Mouse (Mus musculus): ENCODE data around the gene Smyd3. TPM values are rescaled to one million over a fixed set of nuclear protein-coding genes. Genes with fewer than 3 reads are reported as not detected.

Gene Smyd3
- polyA plus RNA-seq, 1 experiment from 2014 or later, result 9.5 TPM

- Histone ChIP-seq H3K27me3 (replicated peaks) (no peaks in the 10 kb centered on the region), H3K4me3 (no peak overlapping the region), H3K9ac (no peak overlapping the region), H3K27ac (no peak overlapping the region), H3K4me1 (peaks cover 25% of the 10 kb centered on the region), H3K36me3 (no peaks in the 10 kb centered on the region), H3K4me2 (no peak overlapping the region), H3K9me3 (replicated peaks) (no peaks in the 10 kb centered on the region)
- ATAC-seq, result no peak
- 74% methylated on average over 6 of the region's 6 CpGs for WGBS (ENCODE audit: insufficient replicate concordance)
Measured at GRCm38 (mm10) chr1:179106702-179107145, 411.1 kb downstream of the Smyd3 start.

GRCm38 (mm10) chr1:179106103-179106701 is 411.6 kb downstream of the Smyd3 start:
- ATAC-seq, result no peak
- H3K36me3 ChIP-seq, result no peaks in the 10 kb centered on the region
- no peak overlapping the region for H3K4me3 ChIP-seq
- no peak overlapping the region for H3K27ac ChIP-seq
- H3K27me3 ChIP-seq (replicated peaks), result no peaks in the 10 kb centered on the region
- no peaks in the 10 kb centered on the region for H3K9me3 ChIP-seq (replicated peaks)
- H3K9ac ChIP-seq, result no peak overlapping the region
- WGBS (ENCODE audit: insufficient replicate concordance), result 87% methylated on average over 18 of the region's 18 CpGs
- H3K4me2 ChIP-seq, result no peak overlapping the region
- H3K4me1 ChIP-seq, result peaks cover 25% of the 10 kb centered on the region

- no peak overlapping the region for H3K9ac ChIP-seq
- no peak for ATAC-seq
- no peaks in the 10 kb centered on the region for H3K27me3 ChIP-seq (replicated peaks)
- H3K4me3 ChIP-seq, result no peak overlapping the region
- peaks cover 22% of the 10 kb centered on the region for H3K4me1 ChIP-seq
- 81% methylated on average over 8 of the region's 8 CpGs for WGBS (ENCODE audit: insufficient replicate concordance)
- no peak overlapping the region for H3K4me2 ChIP-seq
- H3K9me3 ChIP-seq (replicated peaks), result no peaks in the 10 kb centered on the region
- H3K36me3 ChIP-seq, result no peaks in the 10 kb centered on the region
- no peak overlapping the region for H3K27ac ChIP-seq
Measured at GRCm38 (mm10) chr1:179104447-179104846, 413.4 kb downstream of the Smyd3 start.

- Histone ChIP-seq H3K36me3 (no peaks in the 10 kb centered on the region), H3K9ac (no peak overlapping the region), H3K27ac (no peak overlapping the region), H3K27me3 (replicated peaks) (no peaks in the 10 kb centered on the region), H3K9me3 (replicated peaks) (no peaks in the 10 kb centered on the region), H3K4me3 (no peak overlapping the region), H3K4me2 (no peak overlapping the region), H3K4me1 (no peaks in the 10 kb centered on the region)
- WGBS (ENCODE audit: insufficient replicate concordance), result 69% methylated on average over 8 of the region's 8 CpGs
- no peak for ATAC-seq
Measured at GRCm38 (mm10) chr1:179096993-179097392, 420.8 kb downstream of the Smyd3 start.

- 59% methylated on average over 5 of the region's 5 CpGs for WGBS (ENCODE audit: insufficient replicate concordance)
- H3K27me3 ChIP-seq (replicated peaks), result no peaks in the 10 kb centered on the region
- no peak overlapping the region for H3K27ac ChIP-seq
- no peak for ATAC-seq
- no peak overlapping the region for H3K4me2 ChIP-seq
- H3K9me3 ChIP-seq (replicated peaks), result no peaks in the 10 kb centered on the region
- H3K9ac ChIP-seq, result no peak overlapping the region
- H3K36me3 ChIP-seq, result no peaks in the 10 kb centered on the region
- H3K4me3 ChIP-seq, result no peak overlapping the region
- H3K4me1 ChIP-seq, result no peaks in the 10 kb centered on the region
Measured at GRCm38 (mm10) chr1:179096323-179096722, 421.5 kb downstream of the Smyd3 start.

GRCm38 (mm10) chr1:179089174-179089573 is 428.7 kb downstream of the Smyd3 start:
- H3K4me3 ChIP-seq, result no peak overlapping the region
- H3K36me3 ChIP-seq, result no peaks in the 10 kb centered on the region
- H3K9me3 ChIP-seq (replicated peaks), result no peaks in the 10 kb centered on the region
- ATAC-seq, result peak; percentile 44; the same call in 1 of the 2 replicates
- no peaks in the 10 kb centered on the region for H3K27me3 ChIP-seq (replicated peaks)
- H3K4me2 ChIP-seq, result no peak overlapping the region
- peaks cover 8% of the 10 kb centered on the region; the same call in 1 of the 2 replicates for H3K4me1 ChIP-seq
- H3K9ac ChIP-seq, result no peak overlapping the region
- 38% methylated on average over 5 of the region's 5 CpGs for WGBS (ENCODE audit: insufficient replicate concordance)
- no peak overlapping the region for H3K27ac ChIP-seq

- Histone ChIP-seq H3K27me3 (replicated peaks) (no peaks in the 10 kb centered on the region), H3K9me3 (replicated peaks) (no peaks in the 10 kb centered on the region), H3K27ac (no peak overlapping the region), H3K4me3 (no peak overlapping the region), H3K4me1 (peaks cover 8% of the 10 kb centered on the region; the same call in 1 of the 2 replicates), H3K9ac (no peak overlapping the region), H3K4me2 (no peak overlapping the region), H3K36me3 (no peaks in the 10 kb centered on the region)
- no peak for ATAC-seq
- 50% methylated on average over 6 of the region's 6 CpGs for WGBS (ENCODE audit: insufficient replicate concordance)
Measured at GRCm38 (mm10) chr1:179087033-179087998, 430.5 kb downstream of the Smyd3 start.

- Histone ChIP-seq H3K27me3 (replicated peaks) (no peaks in the 10 kb centered on the region), H3K4me2 (no peak overlapping the region), H3K9me3 (replicated peaks) (no peaks in the 10 kb centered on the region), H3K4me3 (no peak overlapping the region), H3K4me1 (peaks cover 8% of the 10 kb centered on the region; the same call in 1 of the 2 replicates), H3K27ac (no peak overlapping the region), H3K9ac (no peak overlapping the region), H3K36me3 (no peaks in the 10 kb centered on the region)
- ATAC-seq, result no peak
- WGBS (ENCODE audit: insufficient replicate concordance), result 81% methylated on average over 7 of the region's 7 CpGs
Measured at GRCm38 (mm10) chr1:179086208-179086607, 431.6 kb downstream of the Smyd3 start.

GRCm38 (mm10) chr1:179083098-179083497 is 434.7 kb downstream of the Smyd3 start:
- H3K27me3 ChIP-seq (replicated peaks), result no peaks in the 10 kb centered on the region
- no peak overlapping the region for H3K27ac ChIP-seq
- no peaks in the 10 kb centered on the region for H3K9me3 ChIP-seq (replicated peaks)
- no peaks in the 10 kb centered on the region for H3K36me3 ChIP-seq
- peaks cover 8% of the 10 kb centered on the region; the same call in 1 of the 2 replicates for H3K4me1 ChIP-seq
- ATAC-seq, result no peak
- no peak overlapping the region for H3K9ac ChIP-seq
- H3K4me2 ChIP-seq, result no peak overlapping the region
- no peak overlapping the region for H3K4me3 ChIP-seq
- WGBS (ENCODE audit: insufficient replicate concordance), result 60% methylated on average over 5 of the region's 5 CpGs

- H3K27me3 ChIP-seq (replicated peaks), result no peaks in the 10 kb centered on the region
- H3K27ac ChIP-seq, result no peak overlapping the region
- H3K9ac ChIP-seq, result no peak overlapping the region
- whole genome bisulfite sequencing (ENCODE audit: insufficient replicate concordance), result 85% methylated on average over 7 of the region's 7 CpGs
- no peak for ATAC-seq
- H3K9me3 ChIP-seq (replicated peaks), result no peaks in the 10 kb centered on the region
- no peak overlapping the region for H3K4me3 ChIP-seq
- H3K36me3 ChIP-seq, result no peaks in the 10 kb centered on the region
- H3K4me2 ChIP-seq, result no peak overlapping the region
- no peaks in the 10 kb centered on the region for H3K4me1 ChIP-seq
Measured at GRCm38 (mm10) chr1:179073846-179074245, 444.0 kb downstream of the Smyd3 start.

GRCm38 (mm10) chr1:179072935-179073654 is 444.7 kb downstream of the Smyd3 start:
- Histone ChIP-seq H3K4me2 (no peak overlapping the region), H3K27ac (no peak overlapping the region), H3K4me3 (no peak overlapping the region), H3K36me3 (no peaks in the 10 kb centered on the region), H3K9ac (no peak overlapping the region), H3K27me3 (replicated peaks) (no peaks in the 10 kb centered on the region), H3K9me3 (replicated peaks) (no peaks in the 10 kb centered on the region), H3K4me1 (no peaks in the 10 kb centered on the region)
- WGBS (ENCODE audit: insufficient replicate concordance), result 51% methylated on average over 11 of the region's 11 CpGs
- ATAC-seq, result no peak

- no peaks in the 10 kb centered on the region for H3K4me1 ChIP-seq
- no peaks in the 10 kb centered on the region for H3K27me3 ChIP-seq (replicated peaks)
- no peaks in the 10 kb centered on the region for H3K9me3 ChIP-seq (replicated peaks)
- ATAC-seq, result no peak
- no peaks in the 10 kb centered on the region for H3K36me3 ChIP-seq
- no peak overlapping the region for H3K4me2 ChIP-seq
- H3K9ac ChIP-seq, result no peak overlapping the region
- WGBS (ENCODE audit: insufficient replicate concordance), result 42% methylated on average over 1 of the region's 1 CpGs
- H3K27ac ChIP-seq, result no peak overlapping the region
- H3K4me3 ChIP-seq, result no peak overlapping the region
Measured at GRCm38 (mm10) chr1:179072406-179072805, 445.4 kb downstream of the Smyd3 start.

All from liver, embryonic 12.5 days (tissue).